Mouse (Mus musculus): Measurements from ENCODE around the gene Camta1.

DNA sequence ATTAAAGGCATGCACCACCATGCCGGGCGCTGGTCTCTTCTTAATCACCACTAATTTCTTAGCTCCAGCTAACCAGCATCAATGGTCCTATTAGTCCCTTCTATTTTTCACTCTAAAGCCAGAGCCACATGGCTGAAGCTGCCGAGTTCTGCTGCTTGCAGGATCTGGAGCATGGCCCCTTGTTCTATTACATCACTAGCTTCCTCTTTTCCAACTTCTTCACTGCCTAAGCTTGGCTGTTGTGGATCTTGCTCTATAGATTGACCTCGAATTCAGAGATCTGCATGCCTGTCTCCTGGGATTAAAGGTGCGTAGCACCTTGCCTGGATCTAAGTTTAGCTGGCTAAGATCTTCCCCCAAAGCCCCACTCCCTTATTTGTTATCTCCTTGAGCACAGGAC is 979.0 kb downstream of the Camta1 start:
- TF ChIP-seq CTCF (conservative IDR thresholded peaks at IDR 0.05; ENCODE audit: low read length) (no peak), NANOG (IDR thresholded peaks at IDR 0.05; ENCODE audit: borderline replicate concordance, low read length) (no peak)
